Mouse (Mus musculus) adipose tissue, adult 10 weeks (tissue): ENCODE data around the gene Gm8127. TPM values are rescaled to one million over a fixed set of nuclear protein-coding genes. Genes with fewer than 3 reads are reported as not detected.

Source experiments
- polyA plus RNA-seq: library from polyadenylated mRNA; stranded (reverse); fragments of 350-450 nt; fragmentation: Illumina TruSeq; extraction: RNeasy Lipid Tissue Mini Kit (QIAGEN cat#74804); gene quantifications from one replicate; pipeline ENCODE4 v1.2.3, GENCODE M21; 2014; ENCODE audit warnings: low read depth, low replicate concordance

The Gm8127 gene
- not detected for polyA plus RNA-seq

DNA sequence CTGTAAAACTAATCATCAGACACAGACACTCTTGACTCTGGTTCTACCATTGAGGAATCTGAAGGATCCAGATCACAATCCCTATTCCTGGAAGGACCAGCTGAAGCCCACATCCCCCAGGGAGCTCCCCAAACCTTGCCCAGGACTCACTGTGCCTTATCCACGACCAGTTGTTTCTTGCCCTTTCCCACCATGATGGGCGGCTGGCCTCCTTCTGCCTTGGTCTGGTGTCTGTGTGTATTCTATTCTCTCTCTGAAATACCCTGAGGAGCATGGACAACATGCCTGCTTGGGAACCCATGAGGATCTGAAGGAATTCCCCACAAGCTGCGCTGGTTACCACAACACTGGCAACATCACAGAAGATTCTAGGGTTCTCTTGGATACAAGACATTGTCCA lies at the start of gene Gm8127:
TSS of gene Gm8127 (minus strand) at position 330 of the 400 bp plus-strand sequence.

DNA sequence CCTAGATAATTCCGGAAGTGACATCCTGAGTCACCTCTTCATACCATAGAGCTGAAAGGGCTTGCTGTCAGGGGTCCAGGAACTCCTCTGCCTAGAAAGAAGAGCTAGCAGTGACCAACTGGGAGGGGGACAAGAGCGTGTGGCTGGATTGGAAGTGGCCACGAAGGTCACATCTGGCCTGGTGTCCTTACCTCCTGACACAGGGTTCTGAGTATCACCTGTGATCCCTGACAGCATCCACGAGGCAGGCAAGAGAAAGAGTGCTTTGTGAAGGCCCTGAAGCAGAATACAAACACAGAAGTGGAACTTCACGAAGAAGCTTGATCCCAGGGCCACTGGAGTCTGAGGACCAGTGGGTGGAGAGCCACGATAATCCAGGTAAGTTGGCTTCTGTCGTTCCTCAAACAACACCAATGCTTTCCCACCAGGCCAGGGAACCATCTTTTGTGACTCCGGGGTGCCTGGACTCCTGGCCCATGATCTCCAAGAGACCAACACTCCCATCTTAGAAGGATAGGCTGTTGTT lies 18.6 kb downstream of the Gm8127 start, which contains the start of gene Gm9732:
TSS of gene Gm9732 (plus strand) at position 51 of the 526 bp plus-strand sequence.

GRCm38 (mm10) chr14:43258349-43258748 lies 35.3 kb downstream of the Gm8127 start, which contains the start of gene Gm8126:
Gene Gm8126 (plus strand): TSS chr14:43258649.

Other genes starting within 250 kb of the Gm8127 start
- not detected for gene Gm8094, start 217.2 kb downstream of the Gm8127 start, polyA plus RNA-seq
- not detected for gene Gm8104, start 193.2 kb downstream of the Gm8127 start, polyA plus RNA-seq
- gene Gm7233, start 114.0 kb downstream of the Gm8127 start, polyA plus RNA-seq: not detected
- gene Gm8122, start 58.5 kb downstream of the Gm8127 start, polyA plus RNA-seq: not detected
- 1.3 TPM for gene Gm8126, start 35.2 kb downstream of the Gm8127 start, polyA plus RNA-seq
- 2.1 TPM for gene Gm9732, start 18.8 kb downstream of the Gm8127 start, polyA plus RNA-seq
- 2.6 TPM for gene 1700001F09Rik, start 54.0 kb upstream of the Gm8127 start, polyA plus RNA-seq
- gene Gm8138, start 122.5 kb upstream of the Gm8127 start, polyA plus RNA-seq: not detected
- gene Gm5799, start 249.7 kb upstream of the Gm8127 start, polyA plus RNA-seq: 0.77 TPM